Mouse (Mus musculus) embryonic facial prominence, embryonic 14.5 days (tissue): ENCODE results near the gene Mpdu1. TPM values are rescaled to one million over a fixed set of nuclear protein-coding genes. Genes with fewer than 3 reads are reported as not detected.

Source experiments
- ATAC-seq: fragments of 200-750 bp; cut with Nextera tagmentation; 2 replicates; pipeline ENCODE4 v1.8.0; 2017; ENCODE audit warnings: low read depth, moderate number of reproducible peaks, moderate TSS enrichment
- DNase-seq: peaks from one replicate; pipeline ENCODE4 v3.0.0-alpha.2; 2015; ENCODE audit warnings: low spot score
- H3K27ac ChIP-seq: fragments of 300-500 bp; sonication (generic); replicated peaks from 2 replicates; pipeline ENCODE4 v1.5.1; 2014; ENCODE audit warnings: low read depth, mild to moderate bottlenecking, low read length, moderate library complexity
- H3K27me3 ChIP-seq: fragments of 300-500 bp; sonication (generic); replicated peaks from 2 replicates; pipeline ENCODE4 v1.6.1; 2014; ENCODE audit warnings: low read length; ENCODE audit not compliant: control insufficient read depth, insufficient read depth
- H3K36me3 ChIP-seq: fragments of 300-500 bp; sonication (generic); 2 replicates; pipeline ENCODE4 v1.6.1; 2014; ENCODE audit warnings: low read length, mixed read lengths; ENCODE audit not compliant: control insufficient read depth, insufficient read depth
- H3K4me1 ChIP-seq: fragments of 300-500 bp; sonication (generic); 2 replicates; pipeline ENCODE4 v1.6.1; 2014; ENCODE audit warnings: antibody characterized with exemption, low read length; ENCODE audit not compliant: control insufficient read depth, insufficient read depth
- H3K4me2 ChIP-seq: fragments of 300-500 bp; sonication (generic); 2 replicates; pipeline ENCODE4 v1.6.1; 2014; ENCODE audit warnings: low read depth, mild to moderate bottlenecking, low read length, moderate library complexity, mixed read lengths
- H3K4me3 ChIP-seq: fragments of 300-500 bp; sonication (generic); 2 replicates; pipeline ENCODE4 v1.5.1; 2014; ENCODE audit warnings: low read depth, mild to moderate bottlenecking, low read length
- H3K9ac ChIP-seq: fragments of 300-500 bp; sonication (generic); 2 replicates; pipeline ENCODE4 v1.6.1; 2014; ENCODE audit warnings: low read depth, mild to moderate bottlenecking, low read length, moderate library complexity, mixed read lengths
- H3K9me3 ChIP-seq: fragments of 300-500 bp; sonication (generic); 2 replicates; pipeline ENCODE4 v1.6.1; 2016; ENCODE audit warnings: low read length; ENCODE audit not compliant: control insufficient read depth
- WGBS: fragments of 180-500 bp; shearing (Covaris S2); extraction: QIAGEN DNeasy Blood & Tissue Kit; methylation state at CpG from one replicate; pipeline ENCODE4 v1.1.7; 2014; 5-methylcytosine and 5-hydroxymethylcytosine counted together
- polyA plus RNA-seq: library from polyadenylated mRNA; unstranded; fragments of >200 nt; fragmentation: Nextera tagmentation; extraction: Ambion mirVana; gene quantifications from 2 replicates; pipeline ENCODE4 v1.2.1, GENCODE M21; 2014

Mpdu1 gene
- polyA plus RNA-seq, 1 experiment from 2014 or later = 29.1 TPM

DNA sequence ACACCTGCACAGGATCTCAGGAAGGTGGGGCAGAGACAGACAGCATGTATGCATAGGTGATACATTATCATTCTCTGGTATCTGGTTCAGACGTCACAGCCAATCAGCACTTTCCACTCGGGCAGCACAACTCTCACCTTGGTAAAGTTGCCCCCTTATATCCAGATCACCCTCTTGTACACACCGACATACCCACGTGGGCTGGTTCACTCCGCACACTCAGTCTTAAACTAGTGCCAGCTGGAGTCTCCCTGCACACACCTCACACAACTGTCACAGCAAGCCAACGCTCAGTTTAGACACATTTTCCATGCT is 32.6 kb upstream of the Mpdu1 start:
- H3K27me3 ChIP-seq = no peaks in the 10 kb centered on the region
- WGBS = 15% methylated on average over 6 of the region's 6 CpGs
- H3K4me1 ChIP-seq = no peaks in the 10 kb centered on the region
- ATAC-seq (peak; percentile 24; the same call in 1 of the 2 replicates), DNase-seq (no peak)
- no peaks in the 10 kb centered on the region for H3K9me3 ChIP-seq
- peak overlapping the region; percentile 86 for H3K9ac ChIP-seq
- no peaks in the 10 kb centered on the region for H3K36me3 ChIP-seq
- H3K4me2 ChIP-seq = peak overlapping the region; percentile 93
- peak overlapping the region; percentile 79 for H3K27ac ChIP-seq
- H3K4me3 ChIP-seq = peak overlapping the region; percentile 55

DNA sequence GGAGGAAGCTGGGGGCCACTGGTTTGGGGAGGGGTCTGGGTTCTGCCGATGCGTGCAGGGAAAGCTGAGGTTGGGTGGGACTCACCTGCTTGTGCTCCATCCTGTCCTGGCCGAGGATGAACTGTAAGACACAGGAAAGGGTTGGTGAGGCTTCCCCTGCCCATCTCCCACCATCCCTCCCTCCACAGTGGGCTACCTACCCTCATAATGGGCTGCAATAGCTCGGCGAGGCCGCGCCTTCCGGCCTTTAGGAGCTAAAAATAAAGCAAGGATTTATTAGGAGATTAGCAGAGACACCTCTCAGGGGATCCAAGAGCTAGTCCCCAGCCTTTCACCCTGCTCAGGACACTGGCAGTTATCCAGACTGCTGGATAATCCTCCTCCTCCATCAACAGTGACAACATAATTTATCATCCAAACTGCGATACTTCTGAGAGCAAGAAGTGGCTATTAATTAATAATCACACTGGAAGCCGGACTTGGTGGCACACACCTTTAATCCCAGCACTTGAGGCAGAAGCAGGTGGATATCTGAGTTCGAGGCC is 31.1 kb upstream of the Mpdu1 start:
- ATAC-seq = no peak
- Histone ChIP-seq H3K27ac (no peak overlapping the region), H3K4me1 (no peaks in the 10 kb centered on the region), H3K4me3 (no peak overlapping the region), H3K4me2 (no peak overlapping the region), H3K9ac (no peak overlapping the region), H3K36me3 (no peaks in the 10 kb centered on the region), H3K27me3 (no peaks in the 10 kb centered on the region), H3K9me3 (no peaks in the 10 kb centered on the region)
- WGBS = 64% methylated on average over 11 of the region's 11 CpGs
- no peak for DNase-seq

- Histone ChIP-seq H3K4me3 (no peak overlapping the region), H3K27me3 (no peaks in the 10 kb centered on the region), H3K4me1 (no peaks in the 10 kb centered on the region), H3K4me2 (no peak overlapping the region), H3K9me3 (no peaks in the 10 kb centered on the region), H3K27ac (no peak overlapping the region), H3K36me3 (no peaks in the 10 kb centered on the region), H3K9ac (no peak overlapping the region)
- WGBS = 78% methylated on average over 6 of the region's 6 CpGs
- ATAC-seq (no peak), DNase-seq (no peak)
Measured at GRCm38 (mm10) chr11:69692863-69693262, 30.4 kb upstream of the Mpdu1 start.

DNA sequence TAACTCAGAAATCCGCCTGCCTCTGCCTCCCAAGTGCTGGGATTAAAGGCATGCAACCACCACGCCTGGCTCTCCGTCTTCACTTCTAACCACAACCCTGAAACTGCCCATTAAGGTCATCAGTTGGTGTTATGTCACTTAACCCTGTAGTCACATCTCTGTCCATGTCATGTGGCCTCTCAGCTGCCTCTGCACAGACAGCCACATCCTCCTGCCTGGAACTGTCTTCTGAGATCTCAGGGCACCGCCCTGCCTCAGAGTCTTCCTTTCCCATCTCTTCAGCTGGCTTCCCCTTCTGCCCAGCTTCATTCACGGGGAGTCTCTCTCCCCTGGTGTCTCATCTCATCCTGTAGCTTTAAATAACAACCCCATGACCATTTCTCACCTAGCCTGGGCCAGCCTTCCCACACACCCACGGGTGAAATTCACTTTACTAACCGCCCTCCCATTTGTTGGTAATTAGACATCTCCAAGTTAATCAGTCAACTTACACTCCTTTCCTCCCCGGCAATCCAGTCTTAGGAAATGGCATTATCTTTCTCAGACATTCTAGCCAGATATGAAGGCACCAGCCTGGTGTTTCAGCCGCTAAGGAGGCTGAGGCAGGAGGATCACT is 29.9 kb upstream of the Mpdu1 start:
- Histone ChIP-seq H3K4me2 (no peak overlapping the region), H3K9ac (no peak overlapping the region), H3K36me3 (no peaks in the 10 kb centered on the region), H3K4me1 (no peaks in the 10 kb centered on the region), H3K27ac (no peak overlapping the region), H3K9me3 (no peaks in the 10 kb centered on the region), H3K4me3 (no peak overlapping the region), H3K27me3 (no peaks in the 10 kb centered on the region)
- no peak for DNase-seq
- WGBS = 69% methylated on average over 9 of the region's 9 CpGs
- ATAC-seq = no peak

DNA sequence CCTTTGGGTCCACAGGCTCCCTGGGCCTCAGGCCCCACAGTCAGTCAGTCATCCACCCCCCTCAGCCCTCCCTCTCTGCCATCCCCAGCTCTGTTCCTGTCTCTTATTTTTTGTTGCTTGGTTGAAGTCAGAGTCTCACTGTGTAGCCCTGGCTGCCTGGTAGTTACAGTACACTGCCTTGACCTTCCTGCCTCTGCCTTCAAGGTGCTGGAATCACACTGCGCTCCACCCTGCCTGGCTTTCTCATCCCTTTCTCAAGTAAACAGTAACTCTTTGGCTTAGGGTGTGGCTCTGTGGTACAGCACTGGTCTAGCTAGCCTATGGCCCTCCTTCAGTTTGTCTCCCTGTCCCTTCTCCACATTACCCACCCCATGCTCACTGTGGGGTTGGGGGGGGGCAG is 27.4 kb upstream of the Mpdu1 start:
- no peak for DNase-seq
- 88% methylated on average over 1 of the region's 1 CpGs for WGBS
- H3K9me3 ChIP-seq = no peaks in the 10 kb centered on the region
- H3K27me3 ChIP-seq = no peaks in the 10 kb centered on the region
- H3K4me1 ChIP-seq = peaks cover 16% of the 10 kb centered on the region
- H3K9ac ChIP-seq = no peak overlapping the region
- no peaks in the 10 kb centered on the region for H3K36me3 ChIP-seq
- no peak for ATAC-seq
- H3K27ac ChIP-seq = no peak overlapping the region
- no peak overlapping the region for H3K4me3 ChIP-seq
- no peak overlapping the region for H3K4me2 ChIP-seq

- WGBS = 44% methylated on average over 5 of the region's 5 CpGs
- Histone ChIP-seq H3K27ac (peak overlapping the region; percentile 71; the same call in 1 of the 2 replicates), H3K9me3 (no peaks in the 10 kb centered on the region), H3K36me3 (no peaks in the 10 kb centered on the region), H3K4me1 (peaks cover 26% of the 10 kb centered on the region), H3K27me3 (no peaks in the 10 kb centered on the region), H3K4me3 (no peak overlapping the region), H3K9ac (peak overlapping the region; percentile 30; the same call in 1 of the 2 replicates), H3K4me2 (no peak overlapping the region)
- DNase-seq (no peak), ATAC-seq (no peak)
Measured at GRCm38 (mm10) chr11:69687061-69687460, 24.6 kb upstream of the Mpdu1 start.

- Histone ChIP-seq H3K36me3 (no peaks in the 10 kb centered on the region), H3K9ac (peak overlapping the region; percentile 30; the same call in 1 of the 2 replicates), H3K4me3 (no peak overlapping the region), H3K9me3 (no peaks in the 10 kb centered on the region), H3K27ac (peak overlapping the region; percentile 71; the same call in 1 of the 2 replicates), H3K4me1 (peaks cover 26% of the 10 kb centered on the region), H3K27me3 (no peaks in the 10 kb centered on the region), H3K4me2 (no peak overlapping the region; the same call in 1 of the 2 replicates)
- ATAC-seq (no peak), DNase-seq (peak; percentile 70)
- 12% methylated on average over 4 of the region's 4 CpGs for WGBS
Measured at GRCm38 (mm10) chr11:69686377-69686776, 23.9 kb upstream of the Mpdu1 start.

DNA sequence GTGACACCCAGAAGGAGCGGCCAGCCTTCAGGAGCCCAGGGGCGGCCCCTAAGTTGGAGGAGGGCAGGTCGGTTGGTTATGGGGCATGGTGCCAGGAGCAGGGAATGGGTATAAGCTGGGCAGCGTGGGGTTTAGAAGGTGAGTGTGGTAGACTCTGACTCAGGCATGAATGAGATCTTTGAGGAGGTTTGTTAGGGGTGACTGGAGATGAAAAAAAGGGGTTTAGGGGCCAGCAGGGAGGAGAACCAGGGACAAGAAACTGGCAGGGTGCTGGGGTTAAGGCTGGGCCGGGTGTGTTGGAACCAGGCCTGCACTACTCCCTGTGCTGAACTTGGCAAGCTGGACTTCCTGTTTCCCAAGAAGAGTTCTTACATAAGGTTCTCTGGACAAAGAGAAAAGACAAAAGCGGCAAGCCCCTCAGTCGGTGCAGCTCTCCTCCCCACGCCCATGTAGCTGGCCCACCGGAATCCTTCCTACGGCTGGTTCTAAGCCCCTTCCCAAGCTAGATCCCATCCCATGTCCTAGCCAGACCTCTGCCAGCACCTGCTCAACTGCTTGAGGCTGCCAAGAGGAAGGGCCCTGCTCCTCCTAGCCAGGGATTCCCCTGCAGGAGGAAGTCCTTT is 23.2 kb upstream of the Mpdu1 start, which contains the start of gene Tnfsf13:
Gene Tnfsf13, minus strand, starts transcription at position 259 of the 623 bp plus-strand sequence.
- H3K27me3 ChIP-seq = no peaks in the 10 kb centered on the region
- peaks cover 29% of the 10 kb centered on the region for H3K4me1 ChIP-seq
- DNase-seq = peak; percentile 49
- peak within 1 kb of the TSS; percentile 30; the same call in 1 of the 2 replicates for H3K9ac ChIP-seq
- ATAC-seq = no peak
- H3K27ac ChIP-seq = peak within 1 kb of the TSS; percentile 71
- no peaks in the 10 kb centered on the region for H3K9me3 ChIP-seq
- peak within 1 kb of the TSS; percentile 15 for H3K4me2 ChIP-seq
- H3K36me3 ChIP-seq = no peaks in the 10 kb centered on the region
- 65% methylated on average over 10 of the region's 10 CpGs for WGBS
- no peak within 1 kb of the TSS for H3K4me3 ChIP-seq
